Mouse (Mus musculus) liver, embryonic 12.5 days (tissue): Measurements from ENCODE around the gene Ankrd6. TPM values are rescaled to one million over a fixed set of nuclear protein-coding genes. Genes with fewer than 3 reads are reported as not detected.

Source experiments
- ATAC-seq: fragments of 200-750 bp; cut with Nextera tagmentation; 2 replicates; pipeline ENCODE4 v1.8.0; 2017; ENCODE audit warnings: moderate number of reproducible peaks, mild to moderate bottlenecking, moderate library complexity
- H3K27ac ChIP-seq: fragments of 300-500 bp; sonication (generic); 2 replicates; pipeline ENCODE4 v1.5.1; 2016; ENCODE audit warnings: mild to moderate bottlenecking
- H3K27me3 ChIP-seq: fragments of 300-500 bp; sonication (generic); replicated peaks from 2 replicates; pipeline ENCODE4 v1.6.1; 2016; ENCODE audit warnings: mild to moderate bottlenecking, moderate library complexity
- H3K36me3 ChIP-seq: fragments of 300-500 bp; sonication (generic); 2 replicates; pipeline ENCODE4 v1.6.1; 2016; ENCODE audit warnings: mild to moderate bottlenecking, moderate library complexity
- H3K4me1 ChIP-seq: fragments of 300-500 bp; sonication (generic); 2 replicates; pipeline ENCODE4 v1.6.1; 2016
- H3K4me2 ChIP-seq: fragments of 300-500 bp; sonication (generic); 2 replicates; pipeline ENCODE4 v1.6.1; 2016; ENCODE audit warnings: mild to moderate bottlenecking, moderate library complexity
- H3K4me3 ChIP-seq: fragments of 300-500 bp; sonication (generic); 2 replicates; pipeline ENCODE4 v1.5.1; 2016; ENCODE audit warnings: mild to moderate bottlenecking, moderate library complexity
- H3K9ac ChIP-seq: fragments of 300-500 bp; sonication (generic); 2 replicates; pipeline ENCODE4 v1.6.1; 2016; ENCODE audit warnings: mild to moderate bottlenecking, moderate library complexity
- H3K9me3 ChIP-seq: fragments of 300-500 bp; sonication (generic); replicated peaks from 2 replicates; pipeline ENCODE4 v1.6.1; 2016; ENCODE audit warnings: mild to moderate bottlenecking, moderate library complexity
- WGBS: fragments of 180-500 bp; shearing (Covaris S2); methylation state at CpG from one replicate; pipeline ENCODE4 v1.1.7; 2016; ENCODE audit not compliant: insufficient replicate concordance; 5-methylcytosine and 5-hydroxymethylcytosine counted together
- polyA plus RNA-seq: library from polyadenylated mRNA; unstranded; fragments of >200 nt; fragmentation: Nextera tagmentation; extraction: Ambion mirVana; gene quantifications from 2 replicates; pipeline ENCODE4 v1.2.1, GENCODE M21; 2016

Gene Ankrd6
- polyA plus RNA-seq, 1 experiment from 2014 or later, result 1.5 TPM

GRCm38 (mm10) chr4:32864867-32865242, 85.8 kb downstream of the Ankrd6 start:
- H3K4me2 ChIP-seq, result no peak overlapping the region
- peaks cover 84% of the 10 kb centered on the region for H3K4me1 ChIP-seq
- H3K27ac ChIP-seq, result no peak overlapping the region
- no peak overlapping the region for H3K9ac ChIP-seq
- no peaks in the 10 kb centered on the region for H3K36me3 ChIP-seq
- peaks cover 39% of the 10 kb centered on the region for H3K27me3 ChIP-seq
- no peaks in the 10 kb centered on the region for H3K9me3 ChIP-seq
- H3K4me3 ChIP-seq, result no peak overlapping the region
- WGBS, result 74% methylated on average over 6 of the region's 6 CpGs
- no peak for ATAC-seq

GRCm38 (mm10) chr4:32864131-32864866, 86.3 kb downstream of the Ankrd6 start:
- 66% methylated on average over 31 of the region's 31 CpGs for WGBS
- Histone ChIP-seq H3K4me1 (peaks cover 79% of the 10 kb centered on the region), H3K27ac (no peak overlapping the region), H3K4me2 (no peak overlapping the region), H3K9ac (no peak overlapping the region), H3K27me3 (peaks cover 34% of the 10 kb centered on the region), H3K9me3 (no peaks in the 10 kb centered on the region), H3K4me3 (no peak overlapping the region), H3K36me3 (no peaks in the 10 kb centered on the region)
- no peak for ATAC-seq

- H3K36me3 ChIP-seq, result no peaks in the 10 kb centered on the region
- H3K27me3 ChIP-seq, result peaks cover 33% of the 10 kb centered on the region
- peak overlapping the region; percentile 70 for H3K4me2 ChIP-seq
- H3K4me1 ChIP-seq, result peaks cover 72% of the 10 kb centered on the region
- H3K9ac ChIP-seq, result no peak overlapping the region
- no peak for ATAC-seq
- 46% methylated on average over 12 of the region's 12 CpGs for WGBS
- H3K9me3 ChIP-seq, result no peaks in the 10 kb centered on the region
- no peak overlapping the region; the same call in 1 of the 2 replicates for H3K4me3 ChIP-seq
- H3K27ac ChIP-seq, result no peak overlapping the region
These were observed 87.1 kb downstream of the Ankrd6 start for GRCm38 (mm10) chr4:32863447-32864130.

- H3K27me3 ChIP-seq, result peaks cover 26% of the 10 kb centered on the region
- peaks cover 65% of the 10 kb centered on the region for H3K4me1 ChIP-seq
- 24% methylated on average over 15 of the region's 15 CpGs for WGBS
- no peaks in the 10 kb centered on the region for H3K36me3 ChIP-seq
- peak overlapping the region; percentile 86; the same call in 1 of the 2 replicates for H3K27ac ChIP-seq
- ATAC-seq, result peak; percentile 28; the same call in 1 of the 2 replicates
- no peaks in the 10 kb centered on the region for H3K9me3 ChIP-seq
- H3K4me3 ChIP-seq, result peak overlapping the region; percentile 28
- H3K4me2 ChIP-seq, result peak overlapping the region; percentile 70
- 0 out of 2 replicates have a peak overlapping the region, but pooled peaks have one; percentile 12 for H3K9ac ChIP-seq
These were observed 87.7 kb downstream of the Ankrd6 start for GRCm38 (mm10) chr4:32862751-32863446.

- peak; percentile 87 for ATAC-seq
- peak overlapping the region; percentile 35 for H3K4me3 ChIP-seq
- H3K36me3 ChIP-seq, result no peaks in the 10 kb centered on the region
- H3K27me3 ChIP-seq, result peaks cover 22% of the 10 kb centered on the region
- H3K9ac ChIP-seq, result peak overlapping the region; percentile 44
- peaks cover 58% of the 10 kb centered on the region for H3K4me1 ChIP-seq
- H3K27ac ChIP-seq, result peak overlapping the region; percentile 86
- H3K9me3 ChIP-seq, result no peaks in the 10 kb centered on the region
- H3K4me2 ChIP-seq, result peak overlapping the region; percentile 70
- 22% methylated on average over 15 of the region's 15 CpGs for WGBS
These were observed 88.5 kb downstream of the Ankrd6 start for GRCm38 (mm10) chr4:32862011-32862750.

- Histone ChIP-seq H3K27me3 (peaks cover 22% of the 10 kb centered on the region), H3K4me3 (no peak overlapping the region), H3K4me2 (no peak overlapping the region), H3K27ac (no peak overlapping the region), H3K9ac (no peak overlapping the region), H3K4me1 (peaks cover 45% of the 10 kb centered on the region), H3K36me3 (no peaks in the 10 kb centered on the region), H3K9me3 (no peaks in the 10 kb centered on the region)
- ATAC-seq, result no peak
- 82% methylated on average over 18 of the region's 18 CpGs for whole genome bisulfite sequencing
These were observed 90.3 kb downstream of the Ankrd6 start for GRCm38 (mm10) chr4:32860184-32860965.

- no peak for ATAC-seq
- Histone ChIP-seq H3K36me3 (no peaks in the 10 kb centered on the region), H3K4me3 (no peak overlapping the region), H3K27ac (no peak overlapping the region), H3K9me3 (no peaks in the 10 kb centered on the region), H3K9ac (no peak overlapping the region), H3K4me2 (no peak overlapping the region), H3K4me1 (peaks cover 6% of the 10 kb centered on the region), H3K27me3 (0 out of 2 replicates have a peak, but pooled peaks cover 3% of the 10 kb centered on the region)
- 63% methylated on average over 9 of the region's 9 CpGs for WGBS
These were observed 95.1 kb downstream of the Ankrd6 start for GRCm38 (mm10) chr4:32855580-32855979.

- Histone ChIP-seq H3K4me2 (no peak overlapping the region), H3K9me3 (no peaks in the 10 kb centered on the region), H3K27ac (no peak overlapping the region), H3K4me3 (no peak overlapping the region), H3K36me3 (no peaks in the 10 kb centered on the region), H3K4me1 (no peaks in the 10 kb centered on the region), H3K9ac (no peak overlapping the region), H3K27me3 (0 out of 2 replicates have a peak, but pooled peaks cover 3% of the 10 kb centered on the region)
- 57% methylated on average over 4 of the region's 4 CpGs for WGBS
- ATAC-seq, result no peak
These were observed 95.7 kb downstream of the Ankrd6 start for GRCm38 (mm10) chr4:32854956-32855355.

- no peak for ATAC-seq
- Histone ChIP-seq H3K9me3 (no peaks in the 10 kb centered on the region), H3K4me2 (no peak overlapping the region), H3K36me3 (no peaks in the 10 kb centered on the region), H3K27ac (no peak overlapping the region), H3K4me1 (no peaks in the 10 kb centered on the region), H3K9ac (no peak overlapping the region), H3K27me3 (0 out of 2 replicates have a peak, but pooled peaks cover 3% of the 10 kb centered on the region), H3K4me3 (no peak overlapping the region)
- 79% methylated on average over 5 of the region's 5 CpGs for WGBS
These were observed 96.9 kb downstream of the Ankrd6 start for GRCm38 (mm10) chr4:32853609-32854188.

- Histone ChIP-seq H3K9ac (no peak overlapping the region), H3K9me3 (no peaks in the 10 kb centered on the region), H3K4me1 (no peaks in the 10 kb centered on the region), H3K27ac (no peak overlapping the region), H3K4me3 (no peak overlapping the region), H3K36me3 (no peaks in the 10 kb centered on the region), H3K4me2 (no peak overlapping the region), H3K27me3 (0 out of 2 replicates have a peak, but pooled peaks cover 3% of the 10 kb centered on the region)
- 66% methylated on average over 6 of the region's 6 CpGs for WGBS
- no peak for ATAC-seq
These were observed 97.8 kb downstream of the Ankrd6 start for GRCm38 (mm10) chr4:32852819-32853218.
